Mouse (Mus musculus) MEL (cell line): ENCODE results near the gene Plekhf1. TPM values are rescaled to one million over a fixed set of nuclear protein-coding genes. Genes with fewer than 3 reads are reported as not detected.

ENCODE experiments used
- DNase-seq: peaks from one replicate; pipeline ENCODE4 v3.0.0; 2011; ENCODE audit warnings: low read depth, low spot score
- H3K27ac ChIP-seq: 2 replicates; pipeline ENCODE4 v1.5.1; 2012; ENCODE audit warnings: low read depth, mild to moderate bottlenecking, control low read depth, low read length, moderate library complexity; ENCODE audit not compliant: control insufficient read depth
- H3K27me3 ChIP-seq, 2 experiments: fragments of 150-350 bp in 1 of 2; sonication (generic) in 1 of 2; 2 replicates each; pipeline ENCODE4 v1.6.1; 2012; ENCODE audit warnings: low read length in 2 of 2, mild to moderate bottlenecking in 2 of 2, improper control_type of control experiment in 1 of 2, moderate library complexity in 1 of 2; ENCODE audit not compliant: insufficient read depth in 2 of 2, control insufficient read depth in 1 of 2
- H3K36me3 ChIP-seq, 2 experiments: 2 replicates each; pipeline ENCODE4 v1.6.1; 2012 to 2014; ENCODE audit warnings: low read length in 2 of 2, improper control_type of control experiment in 1 of 2, inconsistent platforms in 1 of 2, mild to moderate bottlenecking in 1 of 2; ENCODE audit not compliant: insufficient read depth in 2 of 2, control insufficient read depth in 1 of 2
- H3K4me1 ChIP-seq, 2 experiments: fragments of 150-350 bp in 1 of 2; sonication (generic) in 1 of 2; 2 replicates each; pipeline ENCODE4 v1.6.1; 2012; ENCODE audit warnings: low read length in 2 of 2, improper control_type of control experiment in 1 of 2, mild to moderate bottlenecking in 1 of 2; ENCODE audit not compliant: insufficient read depth in 2 of 2, control insufficient read depth in 1 of 2
- H3K4me3 ChIP-seq, 2 experiments: fragments of 150-350 bp in 1 of 2; sonication (generic) in 1 of 2; 2 replicates each; pipeline ENCODE4 v1.5.1; 2012; ENCODE audit warnings: low read depth in 2 of 2, low read length in 2 of 2, mild to moderate bottlenecking in 2 of 2, moderate library complexity in 2 of 2, control low read depth in 1 of 2, improper control_type of control experiment in 1 of 2; ENCODE audit not compliant: control insufficient read depth in 1 of 2, insufficient read depth in 1 of 2
- H3K79me2 ChIP-seq: 2 replicates; pipeline ENCODE4 v1.6.1; 2012; ENCODE audit warnings: mild to moderate bottlenecking, low read length, moderate library complexity; ENCODE audit not compliant: control insufficient read depth, poor library complexity, insufficient read depth
- H3K9ac ChIP-seq: 2 replicates; pipeline ENCODE4 v1.6.1; 2012; ENCODE audit warnings: low read depth, mild to moderate bottlenecking, control low read depth, low read length, moderate library complexity; ENCODE audit not compliant: control insufficient read depth, poor library complexity, severe bottlenecking
- H3K9me3 ChIP-seq: fragments of 150-350 bp; sonication (generic); replicated peaks from 2 replicates; pipeline ENCODE4 v1.6.1; 2012; ENCODE audit warnings: mild to moderate bottlenecking, low read length, improper control_type of control experiment, moderate library complexity; ENCODE audit not compliant: insufficient read depth
- BHLHE40 ChIP-seq: IDR thresholded peaks from 2 replicates; pipeline ENCODE4 v1.6.1; 2012; ENCODE audit warnings: low read depth, mild to moderate bottlenecking, inconsistent platforms, low read length, improper control_type of control experiment, borderline replicate concordance
- CHD1 ChIP-seq: IDR thresholded peaks from 2 replicates; pipeline ENCODE4 v1.6.1; 2012; ENCODE audit warnings: low read depth, mild to moderate bottlenecking, inconsistent platforms, low read length, improper control_type of control experiment
- E2F4 ChIP-seq: IDR thresholded peaks from 2 replicates; pipeline ENCODE4 v1.6.1; 2011; ENCODE audit warnings: low read depth, low read length, improper control_type of control experiment, borderline replicate concordance
- ELF1 ChIP-seq: IDR thresholded peaks from 2 replicates; pipeline ENCODE4 v1.6.1; 2014; ENCODE audit warnings: low read depth, mild to moderate bottlenecking, inconsistent platforms, low read length, improper control_type of control experiment, moderate library complexity
- EP300 ChIP-seq, 2 experiments: IDR thresholded peaks; 2 replicates each; pipeline ENCODE4 v1.6.1; 2011; ENCODE audit warnings: improper control_type of control experiment in 2 of 2, low read length in 2 of 2, low read depth in 1 of 2, mild to moderate bottlenecking in 1 of 2
- ETS1 ChIP-seq: IDR thresholded peaks from 2 replicates; pipeline ENCODE4 v1.6.1; 2012; ENCODE audit warnings: low read depth, mild to moderate bottlenecking, inconsistent platforms, low read length, improper control_type of control experiment, moderate library complexity
- GABPA ChIP-seq: IDR thresholded peaks from 2 replicates; pipeline ENCODE4 v1.6.1; 2012; ENCODE audit warnings: low read depth, mild to moderate bottlenecking, inconsistent platforms, low read length, improper control_type of control experiment, moderate library complexity
- HCFC1 ChIP-seq: IDR thresholded peaks from 2 replicates; pipeline ENCODE4 v1.6.1; 2012; ENCODE audit warnings: low read depth, mild to moderate bottlenecking, inconsistent platforms, low read length, improper control_type of control experiment, moderate library complexity
- JUND ChIP-seq: IDR thresholded peaks from 2 replicates; pipeline ENCODE4 v1.6.1; 2011; ENCODE audit warnings: low read depth, mild to moderate bottlenecking, improper control_type of control experiment, low read length
- MAX ChIP-seq: IDR thresholded peaks from 2 replicates; pipeline ENCODE4 v1.6.1; 2011; ENCODE audit warnings: low read length, improper control_type of control experiment
- MAZ ChIP-seq: IDR thresholded peaks from 2 replicates; pipeline ENCODE4 v1.6.1; 2012; ENCODE audit warnings: low read depth, mild to moderate bottlenecking, inconsistent platforms, low read length, improper control_type of control experiment
- MXI1 ChIP-seq: IDR thresholded peaks from 2 replicates; pipeline ENCODE4 v1.6.1; 2011; ENCODE audit warnings: mild to moderate bottlenecking, low read depth, low read length, improper control_type of control experiment
- MYB ChIP-seq: IDR thresholded peaks from 2 replicates; pipeline ENCODE4 v1.6.1; 2011; ENCODE audit warnings: mild to moderate bottlenecking, low read depth, low read length, improper control_type of control experiment
- NRF1 ChIP-seq: IDR thresholded peaks from 2 replicates; pipeline ENCODE4 v1.6.1; 2014; ENCODE audit warnings: low read depth, mild to moderate bottlenecking, inconsistent platforms, low read length, improper control_type of control experiment, moderate library complexity; ENCODE audit not compliant: poor library complexity, insufficient read depth, severe bottlenecking
- POLR2AphosphoS5 ChIP-seq: IDR thresholded peaks from 2 replicates; pipeline ENCODE4 v1.6.1; 2012; ENCODE audit warnings: low read depth, borderline replicate concordance, mild to moderate bottlenecking, inconsistent platforms, low read length, moderate library complexity, mixed read lengths
- RAD21 ChIP-seq: IDR thresholded peaks from 2 replicates; pipeline ENCODE4 v1.6.1; 2011; ENCODE audit warnings: mild to moderate bottlenecking, low read depth, low read length, improper control_type of control experiment
- RCOR1 ChIP-seq: IDR thresholded peaks from 2 replicates; pipeline ENCODE4 v1.6.1; 2012; ENCODE audit warnings: low read depth, mild to moderate bottlenecking, inconsistent platforms, low read length, improper control_type of control experiment
- TAL1 ChIP-seq: IDR thresholded peaks from 2 replicates; pipeline ENCODE4 v1.6.1; 2012; ENCODE audit warnings: mild to moderate bottlenecking, inconsistent platforms, low read length, moderate library complexity, mixed read lengths
- UBTF ChIP-seq: IDR thresholded peaks from 2 replicates; pipeline ENCODE4 v1.6.1; 2012; ENCODE audit warnings: low read depth, mild to moderate bottlenecking, inconsistent platforms, low read length, improper control_type of control experiment, moderate library complexity, borderline replicate concordance; ENCODE audit not compliant: insufficient read depth
- USF1 ChIP-seq: IDR thresholded peaks from 2 replicates; pipeline ENCODE4 v1.6.1; 2014; ENCODE audit warnings: low read depth, mild to moderate bottlenecking, inconsistent platforms, low read length, improper control_type of control experiment, moderate library complexity
- ZKSCAN1 ChIP-seq: IDR thresholded peaks from 2 replicates; pipeline ENCODE4 v1.6.1; 2012; ENCODE audit warnings: low read depth, mild to moderate bottlenecking, inconsistent platforms, low read length, improper control_type of control experiment, moderate library complexity
- ZMIZ1 ChIP-seq: IDR thresholded peaks from 2 replicates; pipeline ENCODE4 v1.6.1; 2012; ENCODE audit warnings: low read depth, mild to moderate bottlenecking, inconsistent platforms, low read length, improper control_type of control experiment, moderate library complexity
- ZNF384 ChIP-seq: IDR thresholded peaks from 2 replicates; pipeline ENCODE4 v1.6.1; 2012; ENCODE audit warnings: low read depth, mild to moderate bottlenecking, inconsistent platforms, low read length, improper control_type of control experiment
- polyA plus RNA-seq, 2 experiments: library from polyadenylated mRNA; stranded (reverse) in 1 of 2; unstranded in 1 of 2; fragments of >175 nt in 1 of 2; fragments of >200 nt in 1 of 2; gene quantifications; 2 replicates each; pipeline versions ENCODE4 v1.2.1 to v1.2.4; 2012; ENCODE audit warnings: low replicate concordance in 2 of 2, low read depth in 1 of 2; ENCODE audit not compliant: insufficient read length in 2 of 2, insufficient read depth in 1 of 2, missing spikeins in 1 of 2
- total RNA-seq: library from RNA; depleted of rRNA; stranded (reverse); fragments of 300-350 nt; gene quantifications from 2 replicates; pipeline ENCODE4 v1.2.3, GENCODE M21; 2012

The Plekhf1 gene
- total and polyA plus RNA-seq, 3 experiments: 0.89 to 1.7 TPM; not detected in 1

GRCm38 (mm10) chr7:38259631-38260030, 31.8 kb upstream of the Plekhf1 start:
- Histone ChIP-seq H3K79me2 (no peaks in the 10 kb centered on the region), H3K36me3 (no peaks in the 10 kb centered on the region; a peak in 1 of 4 replicates), H3K9me3 (no peaks in the 10 kb centered on the region), H3K4me1 (no peaks in the 10 kb centered on the region), H3K9ac (no peak overlapping the region), H3K27me3 (no peaks in the 10 kb centered on the region), H3K27ac (no peak overlapping the region), H3K4me3 (no peak overlapping the region)
- DNase-seq: no peak
- TF ChIP-seq HCFC1: no peak
- no peak for TF ChIP-seq RCOR1
- no peak for TF ChIP-seq ZKSCAN1
- TF ChIP-seq NRF1: no peak
- TF ChIP-seq RAD21: no peak
- TF ChIP-seq ETS1: no peak
- no peak for TF ChIP-seq MXI1
- no peak for TF ChIP-seq TAL1
- TF ChIP-seq E2F4: no peak
- TF ChIP-seq POLR2AphosphoS5: no peak
- TF ChIP-seq USF1: no peak
- no peak for TF ChIP-seq EP300 (IDR thresholded peaks at IDR 0.05; ENCODE audit: low read depth in 1 of 2, low read length in 2 of 2)
- TF ChIP-seq GABPA: no peak
- no peak for TF ChIP-seq ZMIZ1

GRCm38 (mm10) chr7:38253441-38253840, 25.6 kb upstream of the Plekhf1 start:
- H3K27ac ChIP-seq: no peak overlapping the region
- no peaks in the 10 kb centered on the region for H3K27me3 ChIP-seq
- H3K4me1 ChIP-seq: no peaks in the 10 kb centered on the region
- H3K4me3 ChIP-seq: no peak overlapping the region
- H3K79me2 ChIP-seq: no peaks in the 10 kb centered on the region
- TF ChIP-seq ZNF384 (no peak), EP300 (IDR thresholded peaks at IDR 0.05; ENCODE audit: low read depth in 1 of 2, low read length in 2 of 2) (no peak), ZMIZ1 (no peak), UBTF (no peak), TAL1 (no peak), MAZ (no peak), MYB (no peak), ELF1 (no peak), HCFC1 (no peak), MAX (no peak), E2F4 (no peak), USF1 (no peak), JUND (no peak), RAD21 (no peak), CHD1 (no peak), BHLHE40 (no peak)
- H3K9ac ChIP-seq: no peak overlapping the region
- no peaks in the 10 kb centered on the region for H3K9me3 ChIP-seq
- no peaks in the 10 kb centered on the region for H3K36me3 ChIP-seq
- no peak for DNase-seq
